Mouse (Mus musculus) liver, adult 2 months (tissue): Measurements from ENCODE around the gene Cnga4.
"Not testable (repeated sequence)": the region's sequence is repeated elsewhere in the genome, so short reads cannot be mapped to it uniquely, and the experiment has no call there.

ENCODE experiments used
- CTCF ChIP-seq: fragments of 200-500 bp; IDR thresholded peaks from 2 replicates; pipeline ENCODE4 v1.5.1; 2011; ENCODE audit warnings: low read depth, low read length, control low read depth
- POLR2A ChIP-seq: fragments of 200-500 bp; IDR thresholded peaks from 2 replicates; pipeline ENCODE4 v1.6.1; 2011; ENCODE audit warnings: low read length, control low read depth; ENCODE audit not compliant: insufficient read depth; ENCODE audit errors: extremely low read depth

DNA sequence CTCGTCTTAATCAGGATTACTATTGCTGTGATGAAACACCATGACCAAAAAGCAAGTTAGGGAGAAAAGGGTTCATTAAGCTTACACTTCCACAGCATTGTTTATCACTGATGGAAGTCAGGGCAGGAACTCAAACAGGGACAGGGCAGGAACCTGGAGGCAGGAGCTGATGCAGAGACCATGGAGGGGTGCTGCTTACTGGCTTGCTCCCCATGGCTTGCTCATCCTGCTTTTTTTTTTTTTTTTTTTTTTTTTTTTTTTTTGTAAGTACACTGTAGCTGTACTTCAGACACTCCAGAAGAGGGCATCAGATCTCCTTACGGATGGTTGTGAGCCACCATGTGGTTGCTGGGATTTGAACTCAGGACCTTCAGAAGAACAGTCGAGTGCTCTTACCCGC lies 49.0 kb downstream of the Cnga4 start:
- not testable (repeated sequence) for TF ChIP-seq POLR2A, CTCF
